Mouse (Mus musculus): ENCODE measurements around the gene Ergic2.

GRCm38 (mm10) chr6:148239311-148239710, 27.1 kb upstream of the Ergic2 start:
- TF ChIP-seq EP300 (IDR thresholded peaks at IDR 0.05; ENCODE audit: low read depth) (no peak), CTCF (IDR thresholded peaks at IDR 0.05; ENCODE audit: low read depth) (no peak)
